Mouse (Mus musculus) CH12.LX (cell line): Measurements from ENCODE around the gene Gse1. TPM values are rescaled to one million over a fixed set of nuclear protein-coding genes. Genes with fewer than 3 reads are reported as not detected.

Experiments
- DNase-seq: peaks from one replicate; pipeline ENCODE4 v3.0.0-alpha.2; 2013; ENCODE audit errors: extremely low read depth
- H3K27ac ChIP-seq: 2 replicates; pipeline ENCODE4 v1.5.1; 2012; ENCODE audit warnings: low read depth, mild to moderate bottlenecking, control low read depth, moderate library complexity; ENCODE audit not compliant: insufficient read depth
- H3K27me3 ChIP-seq: replicated peaks from 2 replicates; pipeline ENCODE3; 2012; ENCODE audit warnings: inconsistent platforms
- H3K36me3 ChIP-seq, 2 experiments: replicated peaks in 1 of 2; 2 replicates each; pipeline versions ENCODE3 to v1.6.1; 2012; ENCODE audit warnings: inconsistent platforms in 1 of 2, low read length in 1 of 2, mild to moderate bottlenecking in 1 of 2, mixed read lengths in 1 of 2, moderate library complexity in 1 of 2; ENCODE audit not compliant: control insufficient read depth in 1 of 2, insufficient read depth in 1 of 2
- H3K4me1 ChIP-seq, 2 experiments: 2 replicates each; pipeline ENCODE4 v1.6.1; 2012; ENCODE audit warnings: inconsistent platforms in 1 of 2, moderate library complexity in 1 of 2; ENCODE audit not compliant: insufficient read depth in 2 of 2, control insufficient read depth in 1 of 2
- H3K4me2 ChIP-seq: 2 replicates; pipeline ENCODE4 v1.6.1; 2012; ENCODE audit warnings: low read depth, mild to moderate bottlenecking, control low read depth; ENCODE audit not compliant: poor library complexity, insufficient read depth, severe bottlenecking
- H3K4me3 ChIP-seq, 3 experiments: fragments of 150-350 bp in 1 of 3; sonication (generic) in 1 of 3; replicated peaks in 1 of 3; 2 replicates each; pipeline versions ENCODE3 to v1.5.1; 2011 to 2012; ENCODE audit warnings: low read depth in 2 of 3, low read length in 2 of 3, mild to moderate bottlenecking in 2 of 3, moderate library complexity in 2 of 3, control low read depth in 1 of 3, improper control_type of control experiment in 1 of 3, inconsistent platforms in 1 of 3, mixed read lengths in 1 of 3; ENCODE audit not compliant: poor library complexity in 1 of 3
- H3K79me2 ChIP-seq: replicated peaks from 2 replicates; pipeline ENCODE4 v1.6.1; 2012; ENCODE audit warnings: mild to moderate bottlenecking, moderate library complexity; ENCODE audit not compliant: control insufficient read depth, poor library complexity, insufficient read depth, severe bottlenecking; ENCODE audit errors: extremely low read depth
- H3K9ac ChIP-seq: 2 replicates; pipeline ENCODE4 v1.6.1; 2012; ENCODE audit warnings: low read depth, mild to moderate bottlenecking, control low read depth, moderate library complexity; ENCODE audit not compliant: insufficient read depth
- H3K9me3 ChIP-seq: replicated peaks from 2 replicates; pipeline ENCODE3; 2012; ENCODE audit warnings: low read length, inconsistent platforms, mixed read lengths
- BHLHE40 ChIP-seq: IDR thresholded peaks from 2 replicates; pipeline ENCODE4 v1.6.1; 2011; ENCODE audit warnings: mild to moderate bottlenecking, low read depth, low read length, improper control_type of control experiment
- CHD1 ChIP-seq: IDR thresholded peaks from 2 replicates; pipeline ENCODE4 v1.6.1; 2012; ENCODE audit warnings: low read depth, low read length, improper control_type of control experiment, inconsistent platforms
- CTCF ChIP-seq, 2 experiments: IDR thresholded peaks in 1 of 2; conservative IDR thresholded peaks in 1 of 2; 2 replicates each; pipeline ENCODE4 v1.5.1; 2011 to 2012; ENCODE audit warnings: low read depth in 2 of 2, low read length in 2 of 2, improper control_type of control experiment in 1 of 2, inconsistent platforms in 1 of 2, mild to moderate bottlenecking in 1 of 2, moderate library complexity in 1 of 2
- E2F4 ChIP-seq: IDR thresholded peaks from 2 replicates; pipeline ENCODE4 v1.6.1; 2011; ENCODE audit warnings: low read depth, low read length, improper control_type of control experiment; ENCODE audit not compliant: insufficient replicate concordance
- EP300 ChIP-seq: IDR thresholded peaks from 2 replicates; pipeline ENCODE4 v1.6.1; 2011; ENCODE audit warnings: low read length, improper control_type of control experiment
- GABPA ChIP-seq: IDR thresholded peaks from 2 replicates; pipeline ENCODE4 v1.6.1; 2012; ENCODE audit warnings: low read depth, low read length, improper control_type of control experiment, inconsistent platforms; ENCODE audit not compliant: insufficient replicate concordance
- JUN ChIP-seq: IDR thresholded peaks from 2 replicates; pipeline ENCODE4 v1.6.1; 2011; ENCODE audit warnings: low read depth, mild to moderate bottlenecking, low read length, improper control_type of control experiment, moderate library complexity; ENCODE audit not compliant: insufficient read depth
- JUND ChIP-seq: conservative IDR thresholded peaks from 2 replicates; pipeline ENCODE4 v1.6.1; 2011; ENCODE audit warnings: low read depth, low read length, improper control_type of control experiment
- KAT2A ChIP-seq: IDR thresholded peaks from 2 replicates; pipeline ENCODE4 v1.6.1; 2012; ENCODE audit warnings: low read length, improper control_type of control experiment, inconsistent platforms; ENCODE audit not compliant: insufficient replicate concordance
- MAX ChIP-seq: IDR thresholded peaks from 2 replicates; pipeline ENCODE4 v1.6.1; 2011; ENCODE audit warnings: low read length, improper control_type of control experiment
- MYC ChIP-seq: IDR thresholded peaks from 2 replicates; pipeline ENCODE4 v1.6.1; 2011; ENCODE audit warnings: low read depth, mild to moderate bottlenecking, improper control_type of control experiment, low read length
- POLR2A ChIP-seq: IDR thresholded peaks from 2 replicates; pipeline ENCODE4 v1.6.1; 2011; ENCODE audit warnings: low read depth, mild to moderate bottlenecking, improper control_type of control experiment, low read length
- POLR2AphosphoS2 ChIP-seq: IDR thresholded peaks from 2 replicates; pipeline ENCODE4 v1.6.1; 2011; ENCODE audit warnings: low read depth, low read length, improper control_type of control experiment
- RAD21 ChIP-seq: IDR thresholded peaks from 2 replicates; pipeline ENCODE4 v1.6.1; 2011; ENCODE audit warnings: low read depth, mild to moderate bottlenecking, low read length, improper control_type of control experiment, moderate library complexity
- TBP ChIP-seq: conservative IDR thresholded peaks from 2 replicates; pipeline ENCODE4 v1.6.1; 2011; ENCODE audit warnings: low read depth, low read length, improper control_type of control experiment
- ZC3H11A ChIP-seq: IDR thresholded peaks from 2 replicates; pipeline ENCODE4 v1.6.1; 2012; ENCODE audit warnings: low read depth, mild to moderate bottlenecking, inconsistent platforms, low read length, improper control_type of control experiment
- ZNF384 ChIP-seq: IDR thresholded peaks from 2 replicates; pipeline ENCODE4 v1.6.1; 2012; ENCODE audit warnings: low read depth, low read length, improper control_type of control experiment, inconsistent platforms
- dilution Hi-C: fragments of 300-500 bp; cut with MboI; formaldehyde crosslinking; loops from 2 replicates; pipeline ENCODE4 v1.14.3; 2020; ENCODE audit warnings: low sequenced_read_pairs; ENCODE audit not compliant: extremely low pct_unique_long_range_greater_than_20kb, extremely low pct_ligation_motif_present
- in situ Hi-C: fragments of 300-500 bp; cut with MboI; formaldehyde crosslinking; loops from 3 replicates; pipeline ENCODE4 v1.14.3; 2019; ENCODE audit warnings: low sequenced_read_pairs, low pct_ligation_motif_present, low pct_unique_long_range_greater_than_20kb, mixed read lengths
- polyA plus RNA-seq: library from polyadenylated mRNA; unstranded; fragments of >175 nt; gene quantifications from 2 replicates; pipeline ENCODE4 v1.2.1, GENCODE M21; 2012; ENCODE audit warnings: low read depth; ENCODE audit not compliant: insufficient read length
- total RNA-seq, 2 experiments: library from RNA; depleted of rRNA; stranded (reverse); fragments of 300-350 nt in 1 of 2; fragments of >200 nt in 1 of 2; gene quantifications; 2 replicates each; pipeline ENCODE4 v1.2.3; 2012 to 2014

Gene Gse1
- total and polyA plus RNA-seq, 3 experiments: 1.3 to 9.8 (median 8.5) TPM

DNA sequence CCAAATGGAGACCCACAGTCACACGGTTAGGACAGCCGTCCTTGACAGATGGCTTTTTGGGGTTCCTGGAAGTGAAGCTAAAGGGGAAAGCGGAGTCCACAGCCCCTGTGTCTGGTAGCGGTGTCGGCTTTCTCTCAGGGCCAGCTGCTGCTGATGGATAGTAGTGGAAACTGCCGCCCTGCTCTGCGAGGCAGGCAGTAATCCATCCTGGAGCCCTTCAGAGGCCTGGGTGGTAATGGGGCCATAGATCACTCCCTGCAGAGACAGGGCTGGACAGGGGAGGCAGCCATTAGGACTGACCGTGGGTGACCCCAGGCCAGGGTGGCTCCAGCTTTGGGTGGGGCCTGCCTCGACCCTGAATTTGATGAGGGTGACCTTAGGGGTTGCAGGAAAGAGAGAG, 146.3 kb downstream of the Gse1 start:
- Histone ChIP-seq H3K9ac (no peak overlapping the region), H3K36me3 (no peaks in the 10 kb centered on the region), H3K27ac (no peak overlapping the region), H3K4me3 (no peak overlapping the region), H3K4me1 (peaks cover 30 to 58% of the 10 kb centered on the region in 2 experiments), H3K9me3 (no peaks in the 10 kb centered on the region), H3K4me2 (no peak overlapping the region), H3K27me3 (no peaks in the 10 kb centered on the region), H3K79me2 (no peaks in the 10 kb centered on the region)
- DNase-seq: no peak
- dilution Hi-C loops (no loop called here), in situ Hi-C loops (no loop called here)
- no peak for TF ChIP-seq E2F4
- TF ChIP-seq MYC: no peak
- no peak for TF ChIP-seq CHD1
- no peak for TF ChIP-seq MAX
- no peak for TF ChIP-seq TBP
- TF ChIP-seq POLR2AphosphoS2: no peak
- TF ChIP-seq ZC3H11A: no peak

DNA sequence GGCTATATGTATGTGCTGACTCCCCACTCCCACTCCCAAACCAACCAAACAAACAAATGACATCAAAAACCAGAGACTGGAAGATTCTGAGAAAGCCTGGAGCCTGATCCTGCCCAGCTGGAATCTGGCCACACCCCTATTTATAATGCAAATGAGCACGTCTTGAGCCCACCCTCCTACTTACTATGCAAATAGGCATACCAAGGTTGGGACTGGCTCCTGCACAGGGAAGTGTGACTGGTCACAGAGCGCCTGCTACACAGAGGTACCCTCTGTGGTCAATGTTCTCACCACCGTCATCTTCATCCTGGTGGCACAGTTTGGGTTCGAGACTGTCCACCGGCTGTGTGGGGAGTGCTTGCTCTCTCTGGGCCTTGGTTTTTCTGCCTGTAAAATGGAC, 146.9 kb downstream of the Gse1 start:
- H3K79me2 ChIP-seq: no peaks in the 10 kb centered on the region
- dilution Hi-C loops: no loop called here
- H3K36me3 ChIP-seq: no peaks in the 10 kb centered on the region
- in situ Hi-C loops: no loop called here
- no peak overlapping the region for H3K9ac ChIP-seq
- H3K4me1 ChIP-seq: peaks cover 30 to 54% of the 10 kb centered on the region in 2 experiments
- no peak overlapping the region for H3K4me2 ChIP-seq
- no peaks in the 10 kb centered on the region for H3K27me3 ChIP-seq
- H3K9me3 ChIP-seq: no peaks in the 10 kb centered on the region
- peak; percentile 31 for DNase-seq
- H3K27ac ChIP-seq: no peak overlapping the region
- no peak overlapping the region for H3K4me3 ChIP-seq
- TF ChIP-seq RAD21 (no peak), ZNF384 (no peak), JUND (no peak), CHD1 (no peak), JUN (no peak), EP300 (no peak), TBP (no peak), KAT2A (no peak), GABPA (no peak)

DNA sequence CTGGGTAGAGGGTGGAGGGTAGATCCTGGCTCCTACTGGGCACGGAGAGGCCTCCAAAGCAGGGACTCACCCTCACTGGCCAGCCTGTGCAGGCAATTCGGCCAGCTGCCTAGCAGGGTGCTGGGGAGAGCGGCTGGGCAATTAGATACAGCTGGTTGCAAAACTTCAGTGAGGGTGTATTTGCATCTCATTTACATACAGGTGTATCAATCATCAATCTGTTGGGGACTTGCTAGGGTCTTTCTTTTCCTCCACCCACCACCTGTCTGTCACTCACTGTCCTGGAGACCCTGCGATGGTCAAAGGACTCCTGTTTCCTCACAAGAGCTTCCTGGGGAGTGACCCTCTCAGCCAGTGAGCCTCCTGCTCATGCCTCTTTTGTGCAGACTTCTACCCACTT, 148.0 kb downstream of the Gse1 start:
- DNase-seq: no peak
- TF ChIP-seq POLR2A (no peak), EP300 (no peak), BHLHE40 (no peak), CTCF (conservative IDR thresholded peaks at IDR 0.05 in 1 of 2, IDR thresholded peaks at IDR 0.05 in 1 of 2; ENCODE audit: low read depth in 2 of 2, low read length in 2 of 2) (no peak), MAX (no peak)
- H3K27ac ChIP-seq: no peak overlapping the region
- no peak overlapping the region for H3K9ac ChIP-seq
- H3K27me3 ChIP-seq: no peaks in the 10 kb centered on the region
- H3K4me1 ChIP-seq: peaks cover 30 to 54% of the 10 kb centered on the region in 2 experiments
- dilution Hi-C loops (no loop called here), in situ Hi-C loops (no loop called here)
- no peaks in the 10 kb centered on the region for H3K9me3 ChIP-seq
- no peak overlapping the region for H3K4me2 ChIP-seq
- H3K36me3 ChIP-seq: no peaks in the 10 kb centered on the region
- H3K79me2 ChIP-seq: no peaks in the 10 kb centered on the region
- H3K4me3 ChIP-seq: no peak overlapping the region
